Mouse (Mus musculus): ENCODE results near the gene Akr1b8.
"Not testable (repeated sequence)": the region's sequence is repeated elsewhere in the genome, so short reads cannot be mapped to it uniquely, and the experiment has no call there.

The Akr1b8 gene

GRCm38 (mm10) chr6:34400696-34401095, 46.8 kb downstream of the Akr1b8 start:
- no peak for DNase-seq (ENCODE audit: low spot score)

- DNase-seq (ENCODE audit: low spot score): no peak
Observed at GRCm38 (mm10) chr6:34406746-34407145, 52.8 kb downstream of the Akr1b8 start.

GRCm38 (mm10) chr6:34407403-34407802, 53.5 kb downstream of the Akr1b8 start:
- no peak for DNase-seq (ENCODE audit: low spot score)

GRCm38 (mm10) chr6:34412023-34412422, 58.1 kb downstream of the Akr1b8 start, which contains the start of gene Akr1b7:
Akr1b7 (plus strand) TSS chr6:34412334.
- no peak for DNase-seq (ENCODE audit: low spot score)

GRCm38 (mm10) chr6:34412688-34413087, 58.8 kb downstream of the Akr1b8 start:
- no peak for DNase-seq (ENCODE audit: low spot score)

GRCm38 (mm10) chr6:34413386-34413785, 59.5 kb downstream of the Akr1b8 start:
- not testable (repeated sequence) for DNase-seq (ENCODE audit: low spot score)

- DNase-seq (ENCODE audit: low spot score): no peak
Observed at GRCm38 (mm10) chr6:34416521-34416920, 62.6 kb downstream of the Akr1b8 start.

Data from spleen, adult 12 weeks (tissue).